Mouse (Mus musculus): ENCODE measurements at regions not wholly inside any gene's neighbourhood (a gene's known extent, or its start where the extent isn't known, plus 50 kb on each side); places are given as distances from the start of the nearest gene placed in this dataset.

DNA sequence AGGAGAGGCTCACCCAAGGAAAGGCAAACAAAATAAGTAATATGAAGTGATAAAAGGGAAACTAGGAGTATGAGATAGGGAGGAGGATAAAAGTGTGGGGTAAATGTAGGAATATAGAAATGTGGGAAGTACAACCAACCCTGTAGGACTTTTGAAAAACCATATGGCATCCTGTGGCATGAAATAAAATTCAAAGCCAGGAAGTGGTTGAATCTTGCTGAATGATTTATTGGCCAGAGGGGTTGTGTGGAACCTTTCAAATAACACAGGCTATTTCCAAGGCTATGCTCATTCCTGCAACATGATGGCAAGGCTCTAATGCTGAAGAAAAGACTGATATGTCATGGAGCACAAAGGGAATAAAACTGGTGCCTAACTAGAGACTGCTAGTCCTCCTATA is 347.9 kb downstream of the Gm11232 start:
- no peak for DNase-seq

DNA sequence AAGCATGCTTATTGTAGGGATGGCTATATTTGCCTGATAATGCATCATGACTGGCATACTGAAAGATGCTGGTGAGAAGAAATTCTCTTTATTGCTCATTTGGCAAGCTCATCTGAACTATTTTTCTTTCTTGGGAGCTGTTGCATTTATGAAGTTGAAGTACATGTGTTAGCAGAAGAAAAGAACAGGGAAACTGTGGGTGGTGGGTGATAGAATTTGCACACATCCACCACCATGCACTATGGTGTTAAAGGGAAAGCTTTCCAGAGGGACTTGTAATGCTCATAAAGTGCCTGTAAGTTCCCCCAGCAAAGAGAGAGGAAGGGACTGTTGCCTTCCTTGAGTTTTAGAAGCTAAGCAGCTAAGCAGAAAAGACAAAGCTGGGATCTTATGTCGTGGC is 367.3 kb downstream of the Gm11232 start:
- DNase-seq, result no peak

- no peak for DNase-seq
These were observed 388.5 kb downstream of the Gm11232 start for GRCm38 (mm10) chr4:71369276-71369675.

- DNase-seq, result no peak
These were observed 394.0 kb downstream of the Gm11232 start for GRCm38 (mm10) chr4:71363761-71364160.

DNA sequence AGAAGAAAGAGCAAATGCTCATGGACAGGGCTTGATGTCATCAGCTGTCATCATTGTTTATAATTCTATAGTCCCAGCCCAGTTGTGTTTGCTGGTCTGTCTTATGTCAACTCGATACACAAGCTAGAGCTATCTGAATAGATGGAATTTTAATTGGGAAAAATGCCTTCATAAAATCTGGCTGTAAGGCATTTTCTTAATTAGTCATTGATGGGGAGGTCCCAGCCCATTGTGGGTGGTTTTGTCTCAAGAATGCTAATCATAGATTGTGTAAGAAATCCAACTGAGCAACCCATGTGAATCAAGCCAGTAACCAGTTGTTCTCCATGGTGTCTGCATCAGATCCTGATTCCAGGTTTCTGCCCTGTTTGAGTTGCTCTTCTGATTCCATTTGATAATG is 400.1 kb downstream of the Gm11232 start:
- DNase-seq, result no peak

GRCm38 (mm10) chr4:71356714-71357113 is 401.1 kb downstream of the Gm11232 start:
- DNase-seq, result no peak

DNA sequence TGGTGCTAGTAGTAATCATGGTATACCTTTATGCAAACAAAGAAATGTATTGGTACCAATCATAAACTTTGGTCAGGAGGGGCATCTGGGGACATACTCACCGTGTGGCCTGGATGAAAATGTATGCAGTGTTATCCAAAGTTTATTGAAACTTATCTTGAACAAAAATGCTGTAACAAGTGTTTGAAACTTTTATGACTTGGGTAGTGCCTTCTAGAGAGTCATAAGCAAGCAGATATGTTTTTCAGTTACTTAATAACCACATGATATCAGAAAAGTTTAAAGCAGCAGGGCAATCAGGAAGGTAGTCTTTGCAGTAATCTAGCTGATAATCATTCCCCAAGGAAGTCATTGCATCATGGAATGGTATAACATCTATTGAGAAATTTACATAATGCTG is 401.5 kb downstream of the Gm11232 start:
- no peak for DNase-seq

- no peak for DNase-seq
These were observed 405.9 kb downstream of the Gm11232 start for GRCm38 (mm10) chr4:71351880-71352279.

DNA sequence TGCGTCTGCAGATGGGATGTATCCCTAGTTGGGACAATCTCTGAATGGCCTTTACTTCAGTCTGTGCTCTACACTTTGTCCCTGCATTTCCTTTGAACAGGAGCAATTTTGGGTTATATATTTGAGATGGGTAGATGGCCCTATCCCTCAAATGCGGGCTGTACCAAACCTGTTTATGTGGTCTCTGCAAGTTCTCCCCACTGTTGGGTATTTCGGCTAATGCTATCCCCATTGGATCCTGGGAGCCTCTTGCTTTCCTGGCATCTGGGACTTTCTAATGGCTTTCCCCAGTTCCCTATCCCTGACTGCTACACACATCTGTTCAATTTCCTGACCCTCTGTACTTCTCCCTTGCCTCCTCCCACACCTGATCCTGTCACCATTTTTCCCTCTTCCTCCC is 414.7 kb downstream of the Gm11232 start:
- peak; percentile 70 for DNase-seq

DNA sequence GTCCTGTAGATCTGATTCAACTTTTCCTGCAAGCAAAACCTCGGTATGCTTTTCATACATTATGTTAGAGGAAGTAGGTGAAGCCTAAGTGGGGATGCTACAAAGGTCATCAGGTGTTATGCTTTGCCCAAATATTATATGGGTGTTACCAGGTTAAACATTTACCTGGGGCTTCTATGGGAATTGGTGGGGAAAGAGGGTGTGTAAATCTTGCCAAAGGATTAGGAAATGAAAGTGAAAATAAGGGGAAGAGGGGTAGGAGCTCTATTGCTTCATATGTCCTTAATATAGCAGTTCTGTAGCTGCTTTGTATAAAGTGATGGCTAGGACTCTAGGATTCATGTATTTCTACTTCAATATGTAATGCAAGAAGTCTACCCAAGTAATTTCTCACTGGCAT is 419.2 kb downstream of the Gm11232 start:
- no peak for DNase-seq

DNA sequence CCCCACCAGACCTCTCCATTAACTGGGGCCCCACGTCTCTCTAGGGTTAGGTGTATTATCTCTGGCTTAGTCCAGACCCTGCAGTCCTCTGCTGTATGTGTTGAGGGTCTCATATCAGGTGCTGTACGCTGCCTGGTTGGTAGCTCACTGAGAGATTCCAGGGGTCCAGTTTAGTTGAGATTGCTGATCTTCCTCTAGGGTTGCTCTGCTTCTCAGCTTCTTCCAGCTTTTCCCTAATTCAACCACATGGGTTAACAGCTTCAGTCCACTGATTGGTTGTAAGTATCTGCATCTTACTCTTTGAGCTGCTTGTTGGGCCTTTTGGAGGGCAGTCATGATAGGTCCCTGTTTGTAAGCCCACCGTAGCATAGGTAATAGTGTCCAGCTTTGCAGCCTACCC is 425.1 kb downstream of the Gm11232 start:
- DNase-seq, result peak; percentile 71

DNA sequence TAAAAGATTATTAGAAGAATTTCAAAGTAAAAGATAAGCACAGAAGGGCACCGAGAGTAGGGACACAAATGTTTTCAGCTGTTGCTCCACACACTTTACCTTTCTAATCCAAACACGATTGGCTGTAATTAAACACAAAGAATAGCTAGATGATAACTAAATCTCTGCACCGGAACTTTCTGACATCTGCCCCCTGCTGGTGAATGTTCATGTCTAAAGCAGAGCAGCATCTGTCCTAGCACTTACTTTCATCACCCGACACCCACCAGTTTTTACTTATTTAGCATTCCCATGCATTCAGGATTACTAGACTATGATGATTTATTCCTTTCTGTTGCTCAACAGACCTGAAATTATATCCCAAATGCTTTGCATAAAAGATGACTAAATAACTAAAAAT is 425.7 kb downstream of the Gm11232 start:
- no peak for DNase-seq

GRCm38 (mm10) chr4:71316605-71317004 is 441.2 kb downstream of the Gm11232 start:
- no peak for DNase-seq

DNA sequence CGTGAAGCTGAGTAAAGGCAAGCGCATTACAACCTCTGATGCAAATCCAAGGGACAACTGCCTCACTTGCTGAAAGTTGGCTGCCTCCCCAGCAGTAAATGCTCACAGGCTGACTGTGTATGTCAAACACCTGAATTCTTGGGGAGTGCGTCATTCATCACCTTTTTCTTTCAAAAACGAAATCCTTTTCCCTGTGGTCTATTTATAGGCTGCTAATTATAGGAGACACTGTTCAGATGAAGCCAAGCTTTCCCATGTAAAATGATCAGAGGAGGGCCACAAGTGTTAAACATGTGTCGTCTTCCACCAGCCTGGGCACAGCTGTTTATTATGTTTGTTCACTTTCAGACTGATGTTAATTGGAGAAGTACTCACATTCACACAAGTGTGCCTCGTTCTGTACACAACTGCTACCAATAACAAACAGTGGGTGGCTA is 450.6 kb downstream of the Gm11232 start:
- peak; percentile 61 for DNase-seq

GRCm38 (mm10) chr4:71306690-71307089 is 451.1 kb downstream of the Gm11232 start:
- DNase-seq, result no peak

DNA sequence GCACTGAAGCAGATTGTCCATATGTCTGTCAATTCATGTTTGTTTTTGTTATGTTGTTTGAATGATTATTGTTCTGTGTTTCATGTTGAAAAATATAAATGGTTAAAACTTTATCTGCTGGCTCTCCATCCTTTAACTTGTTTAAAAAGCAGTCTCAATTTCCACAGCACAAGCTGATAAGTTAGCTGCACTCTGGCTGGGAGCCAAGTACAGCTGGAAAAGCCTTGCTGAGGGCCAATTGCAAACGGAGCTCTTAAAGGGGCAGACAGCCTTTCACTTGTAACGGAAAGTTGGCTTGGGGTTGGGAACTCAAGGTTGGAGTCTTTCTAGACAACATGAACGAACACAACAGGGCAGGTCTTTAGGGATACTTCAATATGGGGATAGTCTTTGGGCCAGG is 462.0 kb downstream of the Gm11232 start:
- peak; percentile 90 for DNase-seq

GRCm38 (mm10) chr4:71291741-71292149 is 466.0 kb downstream of the Gm11232 start:
- DNase-seq, result peak; percentile 95

DNA sequence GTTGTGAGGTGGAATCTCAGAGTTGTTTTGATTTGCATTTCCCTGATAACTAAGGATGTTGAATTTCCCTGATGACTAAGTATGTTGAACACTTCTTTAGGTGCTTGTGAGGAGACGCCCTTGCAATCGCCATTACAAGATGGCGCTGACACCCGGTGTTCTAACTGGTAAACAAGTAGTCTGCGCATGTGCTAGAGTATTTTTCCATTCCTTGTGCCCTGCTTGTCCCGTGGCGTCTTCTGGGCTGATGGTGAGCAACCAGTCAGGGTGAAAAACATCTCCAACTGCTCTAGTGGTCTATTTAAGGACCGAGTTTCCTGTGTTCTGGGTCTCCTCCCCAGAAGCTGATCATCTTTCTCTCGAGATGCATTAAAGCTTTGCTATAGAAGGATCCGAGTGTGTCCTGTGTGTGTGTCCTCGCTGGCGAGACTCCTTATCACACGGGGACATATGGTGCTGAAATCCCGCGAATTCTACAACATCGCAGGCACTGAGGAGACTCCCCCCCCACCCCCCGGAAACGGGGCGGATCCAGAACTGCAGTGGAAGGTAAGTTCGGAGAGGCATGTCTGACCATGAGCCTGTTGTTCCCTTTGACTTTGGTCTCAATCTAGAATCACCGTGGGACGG is 466.5 kb downstream of the Gm11232 start:
- peak; percentile 97 for DNase-seq

DNA sequence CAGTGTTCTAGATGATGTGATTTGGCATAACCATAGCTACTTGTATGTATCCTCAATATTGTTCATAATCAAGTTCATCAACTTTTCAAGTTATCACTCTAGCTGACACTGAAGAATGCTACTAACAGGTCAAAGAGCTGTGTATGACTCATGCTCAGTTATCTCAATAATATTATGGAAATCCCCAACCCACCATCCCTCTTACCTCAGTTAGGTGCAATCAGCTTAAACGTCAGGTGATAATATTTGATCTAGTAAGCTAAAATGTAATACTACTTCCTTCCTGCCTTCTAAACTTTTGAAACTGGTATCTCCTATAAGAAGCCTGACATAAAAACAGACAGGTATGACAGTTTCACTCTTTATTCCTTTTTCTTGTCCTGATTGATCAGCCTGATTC is 474.6 kb downstream of the Gm11232 start:
- no peak for DNase-seq

- DNase-seq, result no peak
These were observed 478.1 kb downstream of the Gm11232 start for GRCm38 (mm10) chr4:71279710-71280109.

DNA sequence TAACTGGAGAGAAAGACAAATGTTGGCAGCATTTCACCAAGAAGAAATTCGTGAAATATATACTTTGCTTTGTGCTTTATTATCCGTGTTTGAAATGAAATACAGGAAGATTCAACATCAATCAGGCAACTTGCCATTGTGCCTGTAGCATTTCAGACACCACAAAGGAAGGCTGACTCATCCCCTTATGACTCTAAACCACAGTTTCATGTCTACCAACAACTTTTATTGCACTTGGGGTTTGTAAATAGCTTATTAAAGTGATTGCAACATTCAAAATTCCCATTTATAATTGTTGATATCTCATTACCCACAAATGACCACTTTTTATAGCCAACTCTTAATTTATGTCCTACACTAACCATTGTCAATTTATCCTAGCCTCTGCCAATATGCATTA is 497.9 kb downstream of the Gm11232 start:
- DNase-seq, result no peak

- DNase-seq, result no peak
These were observed 527.3 kb downstream of the Gm11232 start for GRCm38 (mm10) chr4:71230497-71230872.

GRCm38 (mm10) chr4:71229796-71230496 is 527.8 kb downstream of the Gm11232 start:
- DNase-seq, result no peak

- no peak for DNase-seq
These were observed 531.1 kb downstream of the Gm11232 start for GRCm38 (mm10) chr4:71226653-71227052.

DNA sequence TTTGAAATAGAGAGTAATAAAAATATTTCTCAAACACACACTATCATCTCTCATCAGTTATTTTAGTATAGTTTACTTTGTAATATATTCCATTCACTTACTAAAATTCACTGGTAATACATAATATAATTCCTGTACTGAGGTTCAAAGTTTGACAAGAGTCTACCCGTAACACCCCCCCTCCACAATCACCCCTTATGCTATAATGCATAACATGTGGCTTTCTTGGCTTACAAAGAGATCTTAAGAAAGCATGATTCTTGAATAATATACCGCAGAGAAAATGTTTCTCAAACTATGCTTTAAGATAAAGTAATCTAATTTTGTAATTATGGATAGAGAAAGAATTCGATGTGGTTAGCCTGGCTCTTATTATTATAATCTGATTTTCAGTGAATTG is 539.7 kb downstream of the Gm11232 start:
- DNase-seq, result no peak
